Mouse (Mus musculus): ENCODE data around the gene Slc39a10. TPM values are rescaled to one million over a fixed set of nuclear protein-coding genes. Genes with fewer than 3 reads are reported as not detected.

The Slc39a10 gene
- 47.5 and 66.8 TPM in 2 replicates for polyA plus RNA-seq (2014; fragmentation: Nextera tagmentation; extraction: Ambion mirVana)

DNA sequence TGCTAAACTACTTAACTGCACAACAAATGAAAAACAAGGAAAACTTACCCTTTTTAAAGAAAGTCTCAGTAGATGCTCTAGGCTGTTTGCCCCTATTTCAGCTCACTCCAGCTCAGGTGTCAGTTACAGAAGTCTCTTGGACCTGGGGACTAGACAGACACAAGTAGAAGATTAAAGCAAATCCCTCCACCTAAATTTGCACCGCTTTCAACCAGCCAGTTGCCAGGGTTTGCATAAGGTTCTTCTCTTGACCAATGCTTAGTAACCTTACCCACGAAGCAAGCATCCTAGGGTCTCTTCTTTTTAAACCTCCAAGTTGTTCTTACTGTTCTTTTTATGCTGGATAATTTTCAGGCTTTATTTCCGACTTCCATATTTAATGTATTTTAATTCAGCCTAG lies at the start of gene Slc39a10:
Gene Slc39a10 (minus strand): TSS at position 101 of the 400 bp plus-strand sequence.
- Histone ChIP-seq H3K9me3 (ENCODE audit: control insufficient read depth, low read length) (no peaks in the 10 kb centered on the region), H3K9ac (ENCODE audit: low read depth, low read length) (no peak within 1 kb of the TSS), H3K4me1 (ENCODE audit: control insufficient read depth, insufficient read depth, low read length) (no peaks in the 10 kb centered on the region), H3K36me3 (ENCODE audit: control insufficient read depth, insufficient read depth, low read length) (no peaks in the 10 kb centered on the region), H3K4me3 (ENCODE audit: low read length) (no peak within 1 kb of the TSS), H3K4me2 (replicated peaks; ENCODE audit: low read depth, low read length) (no peak within 1 kb of the TSS), H3K27me3 (ENCODE audit: control insufficient read depth, insufficient read depth, low read length) (no peaks in the 10 kb centered on the region), H3K27ac (ENCODE audit: low read depth, low read length) (no peak within 1 kb of the TSS)
- ATAC-seq (ENCODE audit: low FRiP score, low TSS enrichment), result no peak
- WGBS, result 59% methylated on average over 3 of the region's 3 CpGs

DNA sequence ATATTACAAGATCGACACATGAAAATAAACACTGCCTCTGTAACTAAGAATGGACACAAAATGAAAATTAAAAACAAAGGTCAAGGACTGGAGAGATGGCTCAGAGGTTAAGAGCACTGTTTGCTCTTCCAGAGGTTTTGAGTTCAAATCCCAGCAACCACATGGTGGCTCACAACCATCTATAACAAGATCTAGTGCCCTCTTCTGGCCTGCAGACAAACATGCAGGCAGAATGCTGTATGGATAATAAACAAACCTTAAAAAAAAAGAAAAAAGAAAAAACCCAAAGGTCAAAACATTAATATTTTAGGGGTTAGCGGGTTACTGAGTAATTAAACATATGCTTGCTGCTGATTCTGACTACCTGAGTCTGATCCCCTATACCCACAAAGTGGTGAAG lies 46.6 kb upstream of the Slc39a10 start:
- no peak overlapping the region for H3K4me3 ChIP-seq (ENCODE audit: low read length)
- H3K9me3 ChIP-seq (ENCODE audit: control insufficient read depth, low read length), result no peaks in the 10 kb centered on the region
- no peaks in the 10 kb centered on the region for H3K4me1 ChIP-seq (ENCODE audit: control insufficient read depth, insufficient read depth, low read length)
- H3K27me3 ChIP-seq (ENCODE audit: control insufficient read depth, insufficient read depth, low read length), result no peaks in the 10 kb centered on the region
- no peaks in the 10 kb centered on the region for H3K36me3 ChIP-seq (ENCODE audit: control insufficient read depth, insufficient read depth, low read length)
- H3K4me2 ChIP-seq (replicated peaks; ENCODE audit: low read depth, low read length), result no peak overlapping the region
- H3K27ac ChIP-seq (ENCODE audit: low read depth, low read length), result no peak overlapping the region
- no peak for ATAC-seq (ENCODE audit: low FRiP score, low TSS enrichment)
- no peak overlapping the region for H3K9ac ChIP-seq (ENCODE audit: low read depth, low read length)
- 93% methylated on average over 2 of the region's 2 CpGs for WGBS

DNA sequence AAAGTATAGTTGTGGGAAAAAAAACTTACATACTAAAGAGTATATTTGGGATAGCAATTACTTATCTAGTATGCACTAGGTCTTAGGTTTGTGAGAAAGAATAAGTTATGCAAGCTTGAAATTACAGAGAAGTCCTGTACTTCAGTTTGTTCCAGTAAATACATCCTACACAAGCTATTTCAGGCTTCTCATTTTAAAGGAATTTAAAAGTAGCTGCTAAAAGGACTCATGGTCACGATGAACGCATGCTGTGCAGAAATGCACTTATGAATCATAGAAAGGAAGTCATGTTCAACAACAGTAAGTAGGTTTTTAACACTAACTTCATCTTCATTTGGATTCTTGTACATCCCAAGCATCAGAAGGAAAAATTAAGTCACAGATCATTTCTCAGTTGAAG lies 45.0 kb upstream of the Slc39a10 start:
- ATAC-seq (ENCODE audit: low FRiP score, low TSS enrichment), result no peak
- no peaks in the 10 kb centered on the region for H3K4me1 ChIP-seq (ENCODE audit: control insufficient read depth, insufficient read depth, low read length)
- 94% methylated on average over 2 of the region's 2 CpGs for WGBS

DNA sequence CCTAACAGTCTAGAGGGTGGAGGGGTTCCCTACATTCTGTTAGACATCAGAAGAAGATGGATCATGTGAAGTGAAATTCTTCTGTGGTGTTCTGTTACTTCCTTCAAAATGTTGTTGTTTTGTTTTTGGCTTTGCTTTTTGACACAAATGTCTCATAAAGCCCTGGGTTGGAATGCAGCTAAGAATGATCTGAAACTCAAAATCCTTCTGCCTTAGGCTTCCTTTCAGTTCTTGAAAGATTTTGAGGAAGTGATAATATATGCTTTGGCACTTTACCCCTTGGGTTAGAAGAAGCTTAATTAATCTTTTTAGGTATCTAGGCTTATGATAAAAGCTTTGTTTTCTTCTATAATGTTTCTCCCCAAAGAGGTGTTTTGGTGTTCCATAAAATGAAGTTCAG lies 34.5 kb upstream of the Slc39a10 start:
- Histone ChIP-seq H3K4me1 (ENCODE audit: control insufficient read depth, insufficient read depth, low read length) (no peaks in the 10 kb centered on the region), H3K9ac (ENCODE audit: low read depth, low read length) (no peak overlapping the region), H3K27me3 (ENCODE audit: control insufficient read depth, insufficient read depth, low read length) (no peaks in the 10 kb centered on the region), H3K36me3 (ENCODE audit: control insufficient read depth, insufficient read depth, low read length) (no peaks in the 10 kb centered on the region), H3K4me2 (replicated peaks; ENCODE audit: low read depth, low read length) (no peak overlapping the region), H3K27ac (ENCODE audit: low read depth, low read length) (no peak overlapping the region), H3K4me3 (ENCODE audit: low read length) (no peak overlapping the region), H3K9me3 (ENCODE audit: control insufficient read depth, low read length) (no peaks in the 10 kb centered on the region)
- ATAC-seq (ENCODE audit: low FRiP score, low TSS enrichment), result no peak

More for the DNA sequence above, 45.0 kb upstream of the Slc39a10 start:
- no peaks in the 10 kb centered on the region for H3K9me3 ChIP-seq (ENCODE audit: control insufficient read depth, low read length)
- no peak overlapping the region for H3K27ac ChIP-seq (ENCODE audit: low read depth, low read length)
- no peaks in the 10 kb centered on the region for H3K36me3 ChIP-seq (ENCODE audit: control insufficient read depth, insufficient read depth, low read length)
- no peak overlapping the region for H3K4me3 ChIP-seq (ENCODE audit: low read length)
- no peak overlapping the region for H3K4me2 ChIP-seq (replicated peaks; ENCODE audit: low read depth, low read length)
- no peak overlapping the region for H3K9ac ChIP-seq (ENCODE audit: low read depth, low read length)
- no peaks in the 10 kb centered on the region for H3K27me3 ChIP-seq (ENCODE audit: control insufficient read depth, insufficient read depth, low read length)

DNA sequence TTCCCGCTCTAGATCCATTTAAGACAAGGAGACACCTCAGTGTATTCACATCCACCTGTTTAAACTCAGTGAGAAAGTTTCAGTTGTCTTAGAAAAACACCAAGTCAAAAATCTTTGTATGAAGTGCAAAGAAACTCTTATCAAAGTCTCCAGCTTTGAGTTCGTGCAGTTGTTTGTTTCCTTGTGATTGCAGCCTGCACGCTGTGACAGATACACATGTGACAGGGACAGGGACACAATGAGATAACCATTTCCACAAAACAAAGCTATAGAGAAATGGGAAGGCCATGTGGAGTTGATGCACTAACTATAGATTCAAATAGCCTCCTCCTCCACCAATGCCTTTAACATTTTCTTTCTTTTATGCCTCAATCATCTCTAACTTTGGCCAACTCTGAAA lies 33.6 kb upstream of the Slc39a10 start:
- WGBS, result 87% methylated on average over 3 of the region's 3 CpGs
- Histone ChIP-seq H3K9ac (ENCODE audit: low read depth, low read length) (no peak overlapping the region), H3K4me2 (replicated peaks; ENCODE audit: low read depth, low read length) (no peak overlapping the region), H3K4me3 (ENCODE audit: low read length) (no peak overlapping the region), H3K4me1 (ENCODE audit: control insufficient read depth, insufficient read depth, low read length) (no peaks in the 10 kb centered on the region), H3K36me3 (ENCODE audit: control insufficient read depth, insufficient read depth, low read length) (no peaks in the 10 kb centered on the region), H3K9me3 (ENCODE audit: control insufficient read depth, low read length) (no peaks in the 10 kb centered on the region), H3K27ac (ENCODE audit: low read depth, low read length) (no peak overlapping the region), H3K27me3 (ENCODE audit: control insufficient read depth, insufficient read depth, low read length) (no peaks in the 10 kb centered on the region)
- ATAC-seq (ENCODE audit: low FRiP score, low TSS enrichment), result no peak

DNA sequence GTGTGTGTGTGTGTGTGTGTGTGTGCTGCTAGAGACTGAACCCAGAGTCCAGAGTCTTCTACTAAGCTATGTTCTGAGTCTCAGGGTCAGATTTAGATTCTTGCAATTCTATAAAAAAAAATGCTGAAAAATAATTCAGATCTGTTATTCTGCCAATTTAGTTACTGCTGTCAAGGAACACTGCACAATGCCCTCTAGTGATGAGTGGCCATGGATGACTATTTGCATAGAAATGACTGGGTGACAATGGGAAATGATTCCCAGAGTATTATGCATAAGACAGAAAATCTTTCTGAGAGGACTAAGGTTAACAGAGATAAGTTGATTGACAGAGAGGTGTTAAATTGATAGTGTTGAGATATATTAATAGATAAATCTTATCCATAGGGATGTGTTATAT lies 32.3 kb upstream of the Slc39a10 start:
- no peaks in the 10 kb centered on the region for H3K4me1 ChIP-seq (ENCODE audit: control insufficient read depth, insufficient read depth, low read length)

DNA sequence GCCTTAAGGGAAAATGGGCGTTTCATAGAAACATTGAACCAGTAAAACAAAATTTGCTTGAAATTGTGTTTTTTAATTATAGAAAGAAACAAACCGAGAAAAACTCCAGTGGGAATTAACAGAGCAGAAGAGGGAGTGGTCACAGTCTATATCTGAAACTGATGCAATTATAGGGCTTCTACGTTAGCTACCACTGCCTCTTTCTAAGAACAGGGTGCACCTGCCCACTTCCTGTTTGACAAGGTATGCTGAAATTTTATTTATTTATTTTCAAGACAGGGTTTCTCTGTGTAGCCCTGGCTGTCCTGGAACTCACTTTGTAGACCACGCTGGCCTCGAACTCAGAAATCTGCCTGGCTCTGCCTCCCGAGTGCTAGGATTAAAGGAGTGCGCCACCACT lies 30.3 kb upstream of the Slc39a10 start:
- Histone ChIP-seq H3K9me3 (ENCODE audit: control insufficient read depth, low read length) (no peaks in the 10 kb centered on the region), H3K9ac (ENCODE audit: low read depth, low read length) (no peak overlapping the region), H3K36me3 (ENCODE audit: control insufficient read depth, insufficient read depth, low read length) (no peaks in the 10 kb centered on the region), H3K27ac (ENCODE audit: low read depth, low read length) (no peak overlapping the region), H3K4me3 (ENCODE audit: low read length) (no peak overlapping the region), H3K4me2 (replicated peaks; ENCODE audit: low read depth, low read length) (no peak overlapping the region), H3K4me1 (ENCODE audit: control insufficient read depth, insufficient read depth, low read length) (no peaks in the 10 kb centered on the region), H3K27me3 (ENCODE audit: control insufficient read depth, insufficient read depth, low read length) (no peaks in the 10 kb centered on the region)
- ATAC-seq (ENCODE audit: low FRiP score, low TSS enrichment), result no peak
- WGBS, result 94% methylated on average over 7 of the region's 7 CpGs

More for the DNA sequence above, 32.3 kb upstream of the Slc39a10 start:
- no peak for ATAC-seq (ENCODE audit: low FRiP score, low TSS enrichment)
- no peak overlapping the region for H3K4me3 ChIP-seq (ENCODE audit: low read length)
- no peak overlapping the region for H3K27ac ChIP-seq (ENCODE audit: low read depth, low read length)
- no peak overlapping the region for H3K4me2 ChIP-seq (replicated peaks; ENCODE audit: low read depth, low read length)
- no peaks in the 10 kb centered on the region for H3K9me3 ChIP-seq (ENCODE audit: control insufficient read depth, low read length)
- H3K36me3 ChIP-seq (ENCODE audit: control insufficient read depth, insufficient read depth, low read length), result no peaks in the 10 kb centered on the region
- no peaks in the 10 kb centered on the region for H3K27me3 ChIP-seq (ENCODE audit: control insufficient read depth, insufficient read depth, low read length)
- H3K9ac ChIP-seq (ENCODE audit: low read depth, low read length), result no peak overlapping the region

DNA sequence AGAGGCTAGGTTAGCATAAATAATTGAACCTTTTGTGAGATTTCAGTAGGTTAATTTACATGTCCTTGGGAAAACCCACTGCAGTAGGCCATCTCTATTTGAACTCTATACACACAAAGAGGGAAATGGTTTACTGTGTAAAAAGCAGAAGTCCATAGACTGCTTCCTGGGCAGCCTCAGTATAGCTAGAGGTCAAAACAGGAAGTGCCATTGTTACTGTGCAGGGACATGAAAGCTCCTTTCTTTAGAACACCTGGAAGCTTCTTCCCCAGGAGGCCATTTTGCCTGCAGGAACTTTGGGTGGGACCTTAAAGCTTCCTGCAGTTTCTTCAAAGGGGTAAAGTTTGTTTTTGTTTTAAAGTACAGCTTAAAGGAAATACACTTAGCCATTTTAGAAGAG lies 29.0 kb upstream of the Slc39a10 start:
- no peak overlapping the region for H3K4me2 ChIP-seq (replicated peaks; ENCODE audit: low read depth, low read length)
- no peak for ATAC-seq (ENCODE audit: low FRiP score, low TSS enrichment)
- H3K9ac ChIP-seq (ENCODE audit: low read depth, low read length), result no peak overlapping the region

DNA sequence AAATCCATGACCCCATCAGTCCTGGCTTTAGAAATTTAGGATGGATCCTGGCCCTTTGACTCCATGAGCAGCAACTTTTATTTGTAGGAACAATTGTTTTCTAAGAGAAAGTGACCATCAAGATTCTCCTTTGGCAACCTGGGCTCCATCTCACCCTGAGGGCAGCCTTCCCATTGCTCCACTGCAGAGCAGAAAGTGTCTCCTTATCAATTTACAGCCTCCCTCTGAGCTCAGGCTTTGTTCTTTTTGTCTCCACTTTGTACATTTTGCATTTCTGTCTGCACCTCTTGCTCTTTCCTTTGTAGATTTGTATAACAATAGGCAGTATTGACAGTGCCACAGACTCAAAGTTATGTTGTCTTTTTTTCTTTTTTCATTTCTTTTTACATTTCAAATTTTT lies 23.6 kb upstream of the Slc39a10 start:
- ATAC-seq (ENCODE audit: low FRiP score, low TSS enrichment), result no peak
- H3K9ac ChIP-seq (ENCODE audit: low read depth, low read length), result no peak overlapping the region
- no peaks in the 10 kb centered on the region for H3K4me1 ChIP-seq (ENCODE audit: control insufficient read depth, insufficient read depth, low read length)

More for the DNA sequence above, 29.0 kb upstream of the Slc39a10 start:
- Histone ChIP-seq H3K27ac (ENCODE audit: low read depth, low read length) (no peak overlapping the region), H3K36me3 (ENCODE audit: control insufficient read depth, insufficient read depth, low read length) (no peaks in the 10 kb centered on the region), H3K4me1 (ENCODE audit: control insufficient read depth, insufficient read depth, low read length) (no peaks in the 10 kb centered on the region), H3K4me3 (ENCODE audit: low read length) (no peak overlapping the region), H3K9me3 (ENCODE audit: control insufficient read depth, low read length) (no peaks in the 10 kb centered on the region), H3K27me3 (ENCODE audit: control insufficient read depth, insufficient read depth, low read length) (no peaks in the 10 kb centered on the region)

DNA sequence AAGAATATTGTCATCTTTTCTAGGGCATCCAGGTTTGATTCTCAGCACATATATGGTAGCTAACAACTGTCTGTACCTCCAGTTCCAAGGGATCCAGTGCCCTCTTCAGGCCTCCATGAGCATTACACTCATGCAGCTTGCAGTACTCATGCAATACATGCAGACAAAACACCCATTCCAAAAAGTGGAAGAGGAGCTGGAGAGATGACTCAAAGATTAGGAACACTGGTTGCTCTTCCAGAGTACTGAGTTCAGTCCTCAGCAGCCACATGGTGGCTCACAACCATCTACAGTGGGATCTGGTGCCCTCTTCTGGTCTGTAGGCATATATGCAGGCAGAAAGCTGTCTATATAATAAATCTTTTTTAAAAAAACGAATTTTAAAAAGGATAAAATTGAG lies 21.7 kb upstream of the Slc39a10 start:
- Histone ChIP-seq H3K4me2 (replicated peaks; ENCODE audit: low read depth, low read length) (no peak overlapping the region), H3K9me3 (ENCODE audit: control insufficient read depth, low read length) (0 out of 2 replicates have a peak, but pooled peaks cover 3% of the 10 kb centered on the region), H3K36me3 (ENCODE audit: control insufficient read depth, insufficient read depth, low read length) (no peaks in the 10 kb centered on the region), H3K4me1 (ENCODE audit: control insufficient read depth, insufficient read depth, low read length) (no peaks in the 10 kb centered on the region), H3K27ac (ENCODE audit: low read depth, low read length) (no peak overlapping the region), H3K4me3 (ENCODE audit: low read length) (no peak overlapping the region), H3K27me3 (ENCODE audit: control insufficient read depth, insufficient read depth, low read length) (no peaks in the 10 kb centered on the region), H3K9ac (ENCODE audit: low read depth, low read length) (no peak overlapping the region)
- no peak for ATAC-seq (ENCODE audit: low FRiP score, low TSS enrichment)
- WGBS, result 56% methylated on average over 1 of the region's 1 CpGs

More for the DNA sequence above, 23.6 kb upstream of the Slc39a10 start:
- Histone ChIP-seq H3K36me3 (ENCODE audit: control insufficient read depth, insufficient read depth, low read length) (no peaks in the 10 kb centered on the region), H3K27ac (ENCODE audit: low read depth, low read length) (no peak overlapping the region), H3K4me2 (replicated peaks; ENCODE audit: low read depth, low read length) (no peak overlapping the region), H3K4me3 (ENCODE audit: low read length) (no peak overlapping the region), H3K27me3 (ENCODE audit: control insufficient read depth, insufficient read depth, low read length) (no peaks in the 10 kb centered on the region), H3K9me3 (ENCODE audit: control insufficient read depth, low read length) (0 out of 2 replicates have a peak, but pooled peaks cover 3% of the 10 kb centered on the region)
